ENCODE assay signal across 18 mouse cellular contexts in genomic region chr12:24895352-24895751, GRCm38 (mm10).
DNase-seq lines count a peak whose midpoint lies in the region; ATAC-seq and TF ChIP-seq lines count a peak whose summit lies in the region.
"Had no signal": no experiment of that assay in that cellular context is flagged by ENCODE, and none has a peak within 500 bp of the region (broad histone marks: within the 10 kb centered on the region; RNA-seq: fewer than 3 reads in every experiment).

No protein-coding gene starts in this region.

- no peaks in the 10 kb centered on the region for H3K9me3 ChIP-seq in heart, embryonic 12.5 days (replicated peaks)
- H3K9me3 ChIP-seq in lung, postnatal 0 days (ENCODE audit: low read length), result no peaks in the 10 kb centered on the region
- no peaks in the 10 kb centered on the region for H3K9me3 ChIP-seq in hindbrain, embryonic 14.5 days (ENCODE audit: control insufficient read depth, low read length)
- no peaks in the 10 kb centered on the region for H3K9me3 ChIP-seq in hindbrain, postnatal 0 days (ENCODE audit: low read length)
- H3K9me3 ChIP-seq: embryonic facial prominence, embryonic 13.5 days; neural tube, embryonic 13.5 days had no signal

- peak; percentile 39 to 44 for DNase-seq in heart, adult 9 months (ENCODE audit: low spot score in 2 of 2)
- peak; percentile 44 for DNase-seq in Patski (ENCODE audit: low read depth, low spot score)
- DNase-seq in fat pad, adult 2 months (ENCODE audit: extremely low read depth, low read depth, low spot score), result peak; percentile 78
- peak; percentile 91 for DNase-seq in lung, postnatal 0 days (ENCODE audit: low spot score)
- no peak for DNase-seq in hindbrain, embryonic 14.5 days (ENCODE audit: low spot score)
- DNase-seq in spleen, postnatal 14 days (ENCODE audit: low spot score in 2 of 2), result no peak
- DNase-seq in hindbrain, postnatal 0 days (ENCODE audit: low spot score), result no peak
- DNase-seq: cerebellum, postnatal 10 days; forebrain, postnatal 0 days; left cerebral cortex, postnatal 4 days; thymus, postnatal 4 days had no signal

- WGBS in heart, embryonic 12.5 days, result 61% methylated on average over 5 of the region's 5 CpGs
- whole genome bisulfite sequencing in lung, postnatal 0 days, result 36% methylated on average over 5 of the region's 5 CpGs
- WGBS in hindbrain, embryonic 14.5 days, result 91% methylated on average over 5 of the region's 5 CpGs
- 85% methylated on average over 5 of the region's 5 CpGs for WGBS in hindbrain, postnatal 0 days

- in situ Hi-C loops in Patski (cut with MboI; ENCODE audit: low pct_unique_long_range_greater_than_20kb), result no loop called here

- CTCF ChIA-PET in Patski (lab: Charles Lee), result no interaction called here

- H3K9ac ChIP-seq in heart, embryonic 12.5 days, result no peak overlapping the region
- no peak overlapping the region for H3K9ac ChIP-seq in lung, postnatal 0 days (replicated peaks; ENCODE audit: low read depth)
- H3K9ac ChIP-seq in hindbrain, embryonic 14.5 days, result no peak overlapping the region
- H3K9ac ChIP-seq in hindbrain, postnatal 0 days (replicated peaks; ENCODE audit: low read length), result no peak overlapping the region
- H3K9ac ChIP-seq: embryonic facial prominence, embryonic 13.5 days; forebrain, postnatal 0 days; neural tube, embryonic 13.5 days had no signal

- no peak overlapping the region for H3K4me3 ChIP-seq in heart, embryonic 12.5 days
- no peak overlapping the region for H3K4me3 ChIP-seq in lung, postnatal 0 days (ENCODE audit: low read depth, low read length)
- no peak overlapping the region for H3K4me3 ChIP-seq in hindbrain, embryonic 14.5 days (replicated peaks; ENCODE audit: low read length)
- no peak overlapping the region for H3K4me3 ChIP-seq in hindbrain, postnatal 0 days (ENCODE audit: low read length)
- H3K4me3 ChIP-seq: embryonic facial prominence, embryonic 13.5 days; neural tube, embryonic 13.5 days had no signal

- ATAC-seq in heart, embryonic 12.5 days (ENCODE audit: insufficient number of reproducible peaks, low FRiP score), result no peak
- ATAC-seq in Patski, result peak; percentile 45
- ATAC-seq in lung, postnatal 0 days, result peak; percentile 79
- no peak for ATAC-seq in hindbrain, embryonic 14.5 days (ENCODE audit: low FRiP score)
- ATAC-seq in hindbrain, postnatal 0 days, result no peak
- ATAC-seq: CD4-positive, CD25-positive, alpha-beta regulatory T cell, adult 4 months; forebrain, postnatal 0 days; inflammation-experienced regulatory T-cells, adult 6 months; midbrain, embryonic 16.5 days had no signal

- no peaks in the 10 kb centered on the region for H3K27me3 ChIP-seq in heart, embryonic 12.5 days (replicated peaks)
- no peaks in the 10 kb centered on the region for H3K27me3 ChIP-seq in Patski
- H3K27me3 ChIP-seq in lung, postnatal 0 days (replicated peaks; ENCODE audit: insufficient read depth, low read length), result no peaks in the 10 kb centered on the region
- no peaks in the 10 kb centered on the region for H3K27me3 ChIP-seq in hindbrain, embryonic 14.5 days (ENCODE audit: control insufficient read depth, insufficient read depth, low read length)
- no peaks in the 10 kb centered on the region for H3K27me3 ChIP-seq in hindbrain, postnatal 0 days (ENCODE audit: insufficient read depth, low read length)
- H3K27me3 ChIP-seq: embryonic facial prominence, embryonic 13.5 days; neural tube, embryonic 13.5 days had no signal

- H3K36me3 ChIP-seq in heart, embryonic 12.5 days, result peaks cover 27% of the 10 kb centered on the region
- no peaks in the 10 kb centered on the region for H3K36me3 ChIP-seq in lung, postnatal 0 days (ENCODE audit: insufficient read depth, low read length)
- H3K36me3 ChIP-seq in hindbrain, embryonic 14.5 days (replicated peaks; ENCODE audit: control insufficient read depth, insufficient read depth), result peaks cover 23% of the 10 kb centered on the region; the same call in 1 of the 2 replicates
- H3K36me3 ChIP-seq in hindbrain, postnatal 0 days (ENCODE audit: insufficient read depth, low read length), result no peaks in the 10 kb centered on the region; the same call in 1 of the 2 replicates

- H3K4me1 ChIP-seq in heart, embryonic 12.5 days (replicated peaks), result peaks cover 31% of the 10 kb centered on the region
- peaks cover 14% of the 10 kb centered on the region; the same call in 1 of the 2 replicates for H3K4me1 ChIP-seq in lung, postnatal 0 days (ENCODE audit: insufficient read depth, low read depth, low read length)
- H3K4me1 ChIP-seq in hindbrain, embryonic 14.5 days (replicated peaks; ENCODE audit: control insufficient read depth, insufficient read depth, low read length), result peaks cover 14% of the 10 kb centered on the region
- peaks cover 11% of the 10 kb centered on the region for H3K4me1 ChIP-seq in hindbrain, postnatal 0 days (ENCODE audit: insufficient read depth, low read length)

- POLR2A ChIA-PET in Patski (lab: Charles Lee), result no interaction called here

- no peak overlapping the region for H3K4me2 ChIP-seq in heart, embryonic 12.5 days
- H3K4me2 ChIP-seq in lung, postnatal 0 days (replicated peaks; ENCODE audit: low read depth, low read length), result no peak overlapping the region
- H3K4me2 ChIP-seq in hindbrain, embryonic 14.5 days (replicated peaks), result no peak overlapping the region
- no peak overlapping the region for H3K4me2 ChIP-seq in hindbrain, postnatal 0 days (ENCODE audit: low read depth, low read length)
- H3K4me2 ChIP-seq: embryonic facial prominence, embryonic 13.5 days; neural tube, embryonic 13.5 days had no signal

- TF ChIP-seq CTCF in Patski (IDR thresholded peaks at IDR 0.05), result no peak
- TF ChIP-seq CTCF in lung, postnatal 0 days (IDR thresholded peaks at IDR 0.05), result no peak
- TF ChIP-seq CTCF in hindbrain, postnatal 0 days (IDR thresholded peaks at IDR 0.05; ENCODE audit: low read depth), result no peak

- peak; percentile 90 for TF ChIP-seq EP300 in lung, postnatal 0 days (IDR thresholded peaks at IDR 0.05)

- H3K27ac ChIP-seq in heart, embryonic 12.5 days (ENCODE audit: poor library complexity, severe bottlenecking), result no peak overlapping the region
- 0 out of 2 replicates have a peak overlapping the region, but pooled peaks have one; percentile 17 for H3K27ac ChIP-seq in lung, postnatal 0 days (ENCODE audit: low read length)
- no peak overlapping the region for H3K27ac ChIP-seq in hindbrain, embryonic 14.5 days
- H3K27ac ChIP-seq in hindbrain, postnatal 0 days, result no peak overlapping the region
- H3K27ac ChIP-seq: embryonic facial prominence, embryonic 13.5 days; macrophage had no signal

Comparison
In these comparisons a context has a peak if more than half of its experiments do, and no peak if none do; other contexts are left out.
1. DNase-seq: peak in heart, adult 9 months (2 of 2), Patski (single experiment), fat pad, adult 2 months (single experiment) and lung, postnatal 0 days (single experiment); none in hindbrain, embryonic 14.5 days (single experiment), spleen, postnatal 14 days (0 of 2) and hindbrain, postnatal 0 days (single experiment).
2. ATAC-seq: peak in Patski (single experiment) and lung, postnatal 0 days (single experiment); none in heart, embryonic 12.5 days (single experiment), hindbrain, embryonic 14.5 days (single experiment) and hindbrain, postnatal 0 days (single experiment).